Mouse (Mus musculus) embryo, embryonic 9.5 days (tissue): ENCODE measurements at regions not wholly inside any gene's neighbourhood (a gene's known extent, or its start where the extent isn't known, plus 50 kb on each side); places are given as distances from the start of the nearest gene placed in this dataset.

ENCODE experiments used
- DNase-seq: peaks from one replicate; pipeline ENCODE4 v3.0.0-alpha.2; 2017; ENCODE audit errors: extremely low spot score

- DNase-seq, result no peak
Observed at GRCm38 (mm10) chr3:123918140-123918539, 227.5 kb upstream of the Ndst3 start.

- DNase-seq, result no peak
Observed at GRCm38 (mm10) chr3:123952121-123952520, 261.5 kb upstream of the Ndst3 start.

GRCm38 (mm10) chr3:123967373-123967772 is 276.7 kb upstream of the Ndst3 start:
- no peak for DNase-seq

GRCm38 (mm10) chr3:123972367-123972766 is 281.7 kb upstream of the Ndst3 start:
- DNase-seq, result no peak

- DNase-seq, result no peak
Observed at GRCm38 (mm10) chr3:123973806-123974576, 283.3 kb upstream of the Ndst3 start.

- DNase-seq, result no peak
Observed at GRCm38 (mm10) chr3:123976475-123976874, 285.8 kb upstream of the Ndst3 start.

GRCm38 (mm10) chr3:123977168-123977567 is 286.5 kb upstream of the Ndst3 start:
- no peak for DNase-seq

GRCm38 (mm10) chr3:123983045-123983444 is 292.4 kb upstream of the Ndst3 start:
- no peak for DNase-seq

GRCm38 (mm10) chr3:123983530-123983929 is 292.9 kb upstream of the Ndst3 start:
- no peak for DNase-seq

GRCm38 (mm10) chr3:123984028-123984427 is 293.4 kb upstream of the Ndst3 start:
- no peak for DNase-seq

- DNase-seq, result no peak
Observed at GRCm38 (mm10) chr3:123999957-124000616, 309.4 kb upstream of the Ndst3 start.

- no peak for DNase-seq
Observed at GRCm38 (mm10) chr3:124000883-124001282, 310.2 kb upstream of the Ndst3 start.

GRCm38 (mm10) chr3:124011685-124012084 is 309.0 kb upstream of the Tram1l1 start:
- no peak for DNase-seq

GRCm38 (mm10) chr3:124018618-124019017 is 302.0 kb upstream of the Tram1l1 start:
- no peak for DNase-seq

- DNase-seq, result no peak
Observed at GRCm38 (mm10) chr3:124026188-124026587, 294.5 kb upstream of the Tram1l1 start.

- DNase-seq, result no peak
Observed at GRCm38 (mm10) chr3:124067061-124067460, 253.6 kb upstream of the Tram1l1 start.

- DNase-seq, result no peak
Observed at GRCm38 (mm10) chr3:124067538-124067937, 253.1 kb upstream of the Tram1l1 start.

GRCm38 (mm10) chr3:124067971-124068370 is 252.7 kb upstream of the Tram1l1 start:
- no peak for DNase-seq

- no peak for DNase-seq
Observed at GRCm38 (mm10) chr3:124069182-124069581, 251.5 kb upstream of the Tram1l1 start.

GRCm38 (mm10) chr3:124075974-124076606 is 244.6 kb upstream of the Tram1l1 start:
- DNase-seq, result no peak

- DNase-seq, result no peak
Observed at GRCm38 (mm10) chr3:124092404-124093121, 228.1 kb upstream of the Tram1l1 start.

- DNase-seq, result no peak
Observed at GRCm38 (mm10) chr3:124113995-124114394, 206.7 kb upstream of the Tram1l1 start.
